8 mouse cellular contexts compared by ENCODE assay signal in the genomic region with DNA sequence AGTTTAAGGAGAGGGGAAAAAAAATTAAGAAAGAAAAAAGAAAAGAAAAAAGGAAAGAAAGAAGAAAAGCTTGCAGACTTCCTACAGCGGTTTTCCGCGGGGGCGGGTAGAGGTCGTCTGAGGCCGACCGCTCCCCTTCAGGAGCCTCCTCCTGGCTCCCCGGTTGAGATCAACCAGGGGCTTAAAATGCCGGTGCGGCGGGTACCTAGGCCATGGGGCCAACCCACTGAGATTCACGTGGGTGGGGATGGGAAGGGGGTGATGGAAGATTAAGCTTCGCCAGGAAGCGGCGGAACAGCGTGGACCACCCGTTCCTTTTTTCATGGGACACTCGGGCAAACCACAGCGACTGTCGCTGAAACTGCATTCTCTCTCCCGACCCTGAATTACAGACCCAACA. TPM values are rescaled to one million over a fixed set of nuclear protein-coding genes. Genes with fewer than 3 reads are reported as not detected.
DNase-seq lines count a peak whose midpoint lies in the region; ATAC-seq and TF ChIP-seq lines count a peak whose summit lies in the region.

No protein-coding gene starts in this region.

- no peak for TF ChIP-seq CTCF in E14TG2a.4 (conservative IDR thresholded peaks at IDR 0.05; ENCODE audit: low read length)

- H3K4me1 ChIP-seq in E14TG2a.4 (replicated peaks; ENCODE audit: low read depth, low read length): peaks cover 78% of the 10 kb centered on the region
- peaks cover 88% of the 10 kb centered on the region for H3K4me1 ChIP-seq in hindbrain, embryonic 10.5 days (replicated peaks)
- H3K4me1 ChIP-seq in midbrain, embryonic 13.5 days (replicated peaks): peaks cover 79% of the 10 kb centered on the region

- H3K4me3 ChIP-seq in E14TG2a.4 (replicated peaks; ENCODE audit: low read length): peak overlapping the region; percentile 95
- peak overlapping the region; percentile 98 for H3K4me3 ChIP-seq in hindbrain, embryonic 10.5 days
- peak overlapping the region; percentile 86 for H3K4me3 ChIP-seq in midbrain, embryonic 13.5 days (replicated peaks)

- peaks cover 19% of the 10 kb centered on the region for H3K36me3 ChIP-seq in E14TG2a.4 (ENCODE audit: insufficient read depth, low read length)
- H3K36me3 ChIP-seq in hindbrain, embryonic 10.5 days: peaks cover 44% of the 10 kb centered on the region
- H3K36me3 ChIP-seq in midbrain, embryonic 13.5 days: no peaks in the 10 kb centered on the region

- H3K27me3 ChIP-seq in E14TG2a.4 (ENCODE audit: insufficient read depth, low read length): peaks cover 48% of the 10 kb centered on the region
- H3K27me3 ChIP-seq in hindbrain, embryonic 10.5 days (ENCODE audit: insufficient read depth, poor library complexity, severe bottlenecking): peaks cover 11% of the 10 kb centered on the region; the same call in 1 of the 2 replicates
- peaks cover 12% of the 10 kb centered on the region; the same call in 1 of the 2 replicates for H3K27me3 ChIP-seq in midbrain, embryonic 13.5 days

- peak overlapping the region; percentile 99 for H3K27ac ChIP-seq in hindbrain, embryonic 10.5 days
- H3K27ac ChIP-seq in midbrain, embryonic 13.5 days: no peak overlapping the region

- no peak for ATAC-seq in CD4-positive, CD25-positive, alpha-beta regulatory T cell, adult 4 months
- no peak for ATAC-seq in midbrain, embryonic 13.5 days

- WGBS in hindbrain, embryonic 10.5 days: under 1% methylated on average over 21 of the region's 21 CpGs
- 2% methylated on average over 21 of the region's 21 CpGs for WGBS in midbrain, embryonic 13.5 days

- intact Hi-C loops in left cerebral cortex, postnatal 14 days (cut with DNase I): loop anchor here (5.0 kb wide), 2 partner anchors 45 to 175 kb away; no protein-coding TSS in a partner anchor

- no peaks in the 10 kb centered on the region for H3K9me3 ChIP-seq in E14TG2a.4 (ENCODE audit: low read length)
- no peaks in the 10 kb centered on the region for H3K9me3 ChIP-seq in hindbrain, embryonic 10.5 days
- no peaks in the 10 kb centered on the region for H3K9me3 ChIP-seq in midbrain, embryonic 13.5 days

- peak overlapping the region; percentile 94 for H3K9ac ChIP-seq in midbrain, embryonic 13.5 days (replicated peaks)

- H3K4me2 ChIP-seq in midbrain, embryonic 13.5 days (replicated peaks): peak overlapping the region; percentile 93

- DNase-seq in CD4-positive, CD25-positive, alpha-beta regulatory T cell, adult 2 months (ENCODE audit: low read depth, low spot score): peak; percentile 47
- DNase-seq in hindbrain, embryonic 10.5 days (ENCODE audit: low spot score): no peak
- no peak for DNase-seq in spleen, postnatal 14 days (ENCODE audit: low spot score in 2 of 2)
- no peak for DNase-seq in left cerebral cortex, postnatal 14 days (ENCODE audit: low spot score in 2 of 2)
- no peak for DNase-seq in cerebellum, adult 8-10 months

RNA-seq across cellular contexts. Expression of a gene that starts 2.3 kb away (rescaled TPM):
- polyA plus RNA-seq in CD4-positive, CD25-positive, alpha-beta regulatory T cell, adult 4 months (2017; shearing (Covaris generic)): 1 to 10 TPM; 2.1 to 4.4 TPM
- polyA plus RNA-seq in hindbrain, embryonic 10.5 days (2016; fragmentation: Nextera tagmentation; extraction: Ambion mirVana): 25.1 and 29.4 TPM in 2 replicates
- polyA plus RNA-seq in midbrain, embryonic 13.5 days (2015; fragmentation: Nextera tagmentation; extraction: Ambion mirVana): 16.0 and 25.2 TPM in 2 replicates
- 10 to 100 TPM; 43.1 to 55.1 TPM for total RNA-seq in left cerebral cortex, postnatal 14 days (2021)
